Mouse (Mus musculus): ENCODE measurements around the gene Tpst2. TPM values are rescaled to one million over a fixed set of nuclear protein-coding genes. Genes with fewer than 3 reads are reported as not detected.

Gene Tpst2
- total RNA-seq (2022), result 100 to 1,000 TPM; 143 to 211 (median 173) TPM

- DNase-seq, result peak; percentile 100
Measured at GRCm38 (mm10) chr5:112276267-112276873, at the start of gene Tpst2. TSS of gene Tpst2 (plus strand) at chr5:112276691.

- DNase-seq, result no peak
Measured at GRCm38 (mm10) chr5:112227354-112227753, 49.1 kb upstream of the Tpst2 start.

DNA sequence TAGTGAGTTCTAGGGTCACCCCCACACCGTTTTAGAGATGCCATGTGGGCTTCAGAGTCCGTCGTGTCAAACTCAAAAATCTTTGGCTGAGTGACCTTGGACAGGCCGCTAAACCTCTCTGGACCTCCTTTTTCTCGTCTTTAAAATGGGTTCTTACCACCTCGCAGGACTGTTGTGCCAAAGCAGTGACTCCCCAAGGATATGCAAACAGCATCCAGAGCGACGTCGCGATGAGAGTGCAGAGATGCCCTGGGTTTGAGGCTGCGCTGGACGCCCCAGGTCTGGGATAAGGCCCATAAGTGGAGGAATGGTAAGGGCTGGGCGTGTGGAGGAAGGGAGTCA is 48.6 kb upstream of the Tpst2 start:
- no peak for DNase-seq

- no peak for DNase-seq
Measured at GRCm38 (mm10) chr5:112228240-112229076, 48.0 kb upstream of the Tpst2 start.

- no peak for DNase-seq
Measured at GRCm38 (mm10) chr5:112235806-112236205, 40.7 kb upstream of the Tpst2 start.

DNA sequence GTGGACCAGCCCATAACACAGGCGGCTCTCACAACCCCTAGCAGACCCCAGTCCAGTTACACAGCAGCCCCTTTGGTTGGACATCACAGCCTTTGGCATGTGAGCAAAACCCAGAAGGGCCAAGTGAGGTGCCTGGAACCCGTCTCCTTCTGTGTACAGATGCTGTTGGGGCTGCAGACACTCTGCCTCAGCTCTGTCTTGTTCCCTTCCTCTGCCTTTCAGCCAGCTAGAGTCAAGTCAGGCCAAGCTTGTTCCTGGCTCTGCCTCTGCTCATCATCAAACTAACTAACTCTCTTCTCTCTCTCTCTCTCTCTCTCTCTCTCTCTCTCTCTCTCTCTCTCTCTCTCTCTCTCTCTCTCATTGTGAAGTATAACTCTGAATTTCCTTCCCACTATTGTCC is 39.9 kb upstream of the Tpst2 start:
- DNase-seq, result no peak

- no peak for DNase-seq
Measured at GRCm38 (mm10) chr5:112237439-112237838, 39.1 kb upstream of the Tpst2 start.

- no peak for DNase-seq
Measured at GRCm38 (mm10) chr5:112237866-112238570, 38.5 kb upstream of the Tpst2 start.

DNA sequence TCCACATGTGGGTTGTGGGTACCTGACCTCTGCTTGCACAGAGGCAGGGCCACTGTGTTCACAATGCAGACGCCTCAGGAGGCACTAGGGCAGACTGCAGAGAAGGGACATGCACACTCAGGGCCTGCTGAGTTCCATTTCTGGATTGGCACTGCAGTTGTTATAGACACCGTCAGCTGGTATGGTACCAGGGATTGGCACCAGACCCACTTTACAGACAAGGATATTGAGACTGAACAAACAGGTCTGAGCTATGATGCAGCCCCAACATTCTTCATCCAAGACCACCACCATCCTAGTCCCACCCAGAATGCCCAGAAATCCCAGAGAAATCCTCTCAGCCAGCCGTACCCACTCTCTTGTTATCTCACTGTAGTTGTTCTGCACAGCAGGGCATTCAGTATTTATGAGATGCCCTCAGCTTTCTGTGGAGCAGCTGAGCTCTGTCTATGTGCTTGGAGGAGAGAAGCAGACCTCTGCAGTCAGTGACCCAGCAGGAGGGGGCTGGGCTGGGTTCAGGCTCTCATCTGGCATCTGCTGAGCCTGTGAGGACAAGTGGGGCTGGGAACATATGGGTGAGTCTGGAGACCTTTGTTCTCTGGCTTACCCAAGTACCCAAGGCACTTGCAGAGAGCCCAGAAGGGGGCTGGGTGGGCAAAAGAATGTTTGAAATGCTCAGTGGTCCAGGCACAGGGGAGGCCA is 37.6 kb upstream of the Tpst2 start:
- no peak for DNase-seq

GRCm38 (mm10) chr5:112240761-112241160 is 35.7 kb upstream of the Tpst2 start:
- DNase-seq, result peak; percentile 84

- DNase-seq, result no peak
Measured at GRCm38 (mm10) chr5:112241849-112242248, 34.6 kb upstream of the Tpst2 start.

- DNase-seq, result no peak
Measured at GRCm38 (mm10) chr5:112242361-112242778, 34.1 kb upstream of the Tpst2 start.

DNA sequence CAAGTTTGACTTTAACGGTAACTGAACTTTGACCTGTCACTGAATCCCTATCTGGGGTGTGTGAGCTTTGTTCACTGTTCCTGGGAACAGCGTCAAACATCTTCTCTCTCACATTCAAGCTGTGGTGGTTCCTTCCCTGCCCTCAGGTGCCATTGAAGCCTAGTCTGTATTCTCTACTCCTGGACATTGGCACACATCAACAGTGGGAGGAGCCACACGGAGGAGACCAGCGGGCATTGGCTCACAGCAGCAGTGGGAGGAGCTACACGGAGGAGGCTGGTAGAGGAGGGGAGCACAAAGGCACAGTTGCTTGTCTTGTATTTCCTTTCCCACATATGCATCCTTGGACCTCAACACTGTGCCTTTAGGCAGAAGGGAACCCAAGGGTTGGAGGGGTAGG is 33.5 kb upstream of the Tpst2 start:
- no peak for DNase-seq

GRCm38 (mm10) chr5:112243539-112244274 is 32.8 kb upstream of the Tpst2 start:
- DNase-seq, result no peak

- DNase-seq, result no peak
Measured at GRCm38 (mm10) chr5:112244275-112244562, 32.3 kb upstream of the Tpst2 start.

GRCm38 (mm10) chr5:112244890-112245615 is 31.4 kb upstream of the Tpst2 start:
- no peak for DNase-seq

- DNase-seq, result no peak
Measured at GRCm38 (mm10) chr5:112247399-112247798, 29.1 kb upstream of the Tpst2 start.

DNA sequence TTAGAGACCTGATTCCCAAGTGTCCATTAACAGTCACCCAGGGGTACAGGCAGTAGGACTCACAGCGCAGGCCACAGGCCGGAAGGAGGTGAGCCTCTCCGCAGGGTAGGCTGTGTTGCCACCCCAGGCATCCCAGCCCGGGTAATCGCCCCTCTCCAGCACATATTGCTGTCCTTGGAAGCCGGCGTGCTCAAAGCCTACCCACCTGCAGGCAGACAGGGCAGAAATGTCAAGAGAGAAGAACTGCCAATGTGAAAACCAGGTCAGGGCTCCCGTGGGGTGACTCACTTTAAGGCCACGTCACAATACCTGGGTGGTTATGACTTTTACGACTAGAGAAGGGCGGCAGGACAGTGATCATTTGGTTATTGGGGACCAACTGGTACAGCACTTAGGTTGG is 27.4 kb upstream of the Tpst2 start:
- peak; percentile 70 for DNase-seq

DNA sequence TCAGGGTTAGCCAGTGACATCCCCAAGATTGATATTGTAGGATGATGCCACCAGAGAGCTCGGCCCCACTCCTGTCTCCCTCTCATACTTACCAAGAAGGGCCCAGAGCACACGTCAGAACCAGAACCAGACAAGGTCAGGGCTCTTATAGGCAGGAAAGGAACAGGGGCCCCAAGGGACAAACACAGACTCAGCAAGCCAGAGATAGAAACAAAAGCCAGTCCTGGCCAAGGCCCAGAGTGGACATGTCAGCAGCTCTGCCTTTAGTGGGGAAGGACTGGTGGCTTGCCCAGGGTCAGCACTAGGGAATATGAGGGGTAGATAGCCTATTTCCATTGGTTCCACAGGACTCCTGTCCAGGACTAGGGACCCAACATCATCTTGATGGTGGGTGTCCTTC is 24.1 kb upstream of the Tpst2 start, which contains the start of gene Cryba4:
Cryba4 (minus strand) TSS at position 119 of the 400 bp plus-strand sequence.
- peak; percentile 64 for DNase-seq

- peak; percentile 73 for DNase-seq
Measured at GRCm38 (mm10) chr5:112253169-112253568, 23.3 kb upstream of the Tpst2 start.

DNA sequence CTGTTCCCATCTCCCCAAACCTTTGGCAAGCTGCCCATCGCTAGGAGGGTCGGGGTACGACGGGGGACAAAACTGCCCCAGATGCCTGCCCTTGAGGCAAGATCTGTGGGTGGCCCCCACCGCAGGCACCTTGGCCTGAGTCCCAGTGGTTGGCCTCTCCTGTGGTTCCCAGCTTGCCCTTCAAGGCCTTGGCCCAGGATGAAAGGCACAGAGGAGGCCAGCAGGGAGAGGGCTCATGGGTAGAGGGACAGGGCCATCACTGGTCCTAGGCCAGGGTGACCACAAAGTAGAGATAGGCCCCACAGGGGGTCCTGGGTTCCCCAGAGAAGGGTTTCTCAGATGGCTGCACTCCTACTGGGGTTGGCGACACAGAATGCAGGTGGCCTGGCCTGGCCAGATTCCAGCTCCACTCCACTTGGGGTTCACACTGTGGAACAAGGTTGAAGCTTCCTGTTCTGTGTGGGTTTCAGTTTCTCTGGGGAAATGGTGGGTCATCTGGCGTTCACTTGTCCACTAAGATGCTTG is 22.1 kb upstream of the Tpst2 start:
- DNase-seq, result peak; percentile 94
